Mouse (Mus musculus): Measurements from ENCODE around the gene Piezo1.

The Piezo1 gene

DNA sequence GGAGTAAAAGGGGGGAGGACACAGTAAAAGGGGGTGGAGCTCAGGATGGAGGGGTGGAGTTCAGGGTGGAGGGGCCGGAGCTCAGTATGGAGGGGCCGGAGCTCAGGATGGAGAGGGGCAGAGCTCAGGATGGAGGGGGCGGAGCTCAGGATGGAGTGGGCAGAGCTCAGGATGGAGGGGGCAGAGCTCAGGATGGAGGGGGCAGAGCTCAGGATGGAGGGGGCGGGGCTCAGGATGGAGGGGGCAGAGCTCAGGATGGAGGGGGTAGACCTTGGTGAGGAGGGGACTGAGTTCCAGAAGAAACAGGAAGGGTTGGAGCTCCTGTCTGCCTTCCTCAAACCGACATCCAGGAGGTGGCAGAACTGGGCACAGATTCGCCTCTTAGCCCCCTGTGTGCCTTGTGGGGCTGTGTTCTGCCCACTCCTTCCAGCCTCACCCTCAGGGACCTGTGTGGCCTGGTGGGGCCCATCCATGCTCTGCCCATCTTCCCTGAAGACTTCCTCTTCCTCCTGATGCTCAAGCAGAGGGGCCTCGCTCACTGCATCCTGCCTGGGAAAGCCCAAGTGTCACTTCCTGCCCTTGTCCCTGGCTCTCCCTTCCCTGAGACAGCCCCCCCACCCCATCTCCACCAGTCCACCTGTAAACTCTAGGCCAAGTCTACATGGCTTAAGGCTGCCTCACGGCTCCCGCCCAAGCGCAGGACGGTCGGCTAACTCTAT, 54.0 kb downstream of the Piezo1 start:
- DNase-seq (ENCODE audit: low spot score), result no peak

- DNase-seq (ENCODE audit: low spot score), result no peak
Observed at GRCm38 (mm10) chr8:122488387-122488786, 62.7 kb downstream of the Piezo1 start.

DNA sequence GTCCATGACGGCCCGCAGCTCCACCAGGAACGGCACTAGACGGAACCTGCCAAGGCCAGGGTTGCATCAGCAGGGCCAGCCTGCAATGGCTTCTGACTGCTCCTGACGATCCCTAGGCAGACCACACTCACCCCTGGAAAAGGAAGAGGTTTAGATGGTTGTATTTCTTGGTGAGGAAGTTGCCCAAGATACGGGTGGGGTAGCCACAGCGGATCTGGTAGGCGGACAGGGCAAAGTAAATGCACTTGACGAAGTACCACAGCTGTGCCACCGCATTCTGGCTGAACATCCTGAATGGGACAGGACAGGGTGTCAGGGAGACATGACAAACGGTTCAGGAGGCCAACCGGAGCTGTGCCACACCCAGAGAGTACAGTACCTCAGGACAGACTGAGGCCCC, 66.3 kb downstream of the Piezo1 start:
- no peak for DNase-seq (ENCODE audit: low spot score)

DNA sequence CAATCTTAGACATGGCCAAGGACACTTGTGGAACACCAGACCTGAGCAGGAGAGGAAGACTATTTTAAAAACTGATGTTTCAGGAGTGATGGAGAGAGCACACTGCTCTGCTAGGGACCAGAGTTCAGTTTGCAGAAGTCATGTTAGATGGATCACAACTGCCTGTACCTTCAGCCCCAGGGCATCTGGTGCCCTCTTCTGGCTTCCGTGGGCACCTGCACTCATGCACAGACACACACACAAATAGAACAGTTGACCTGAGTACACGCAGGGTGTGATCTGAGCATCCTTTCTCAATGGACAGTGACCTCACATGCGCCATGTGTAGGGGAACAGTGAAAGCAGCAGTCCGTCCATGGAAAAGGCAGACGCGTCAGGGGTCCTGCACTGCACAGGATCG, 67.3 kb downstream of the Piezo1 start:
- DNase-seq (ENCODE audit: low spot score), result no peak

GRCm38 (mm10) chr8:122482448-122482847, 68.7 kb downstream of the Piezo1 start:
- DNase-seq (ENCODE audit: low spot score), result no peak

GRCm38 (mm10) chr8:122475580-122476320, 75.4 kb downstream of the Piezo1 start, which contains the start of the genes Rnf166 and Ctu2:
Gene Rnf166 (minus strand): TSS chr8:122476064.
Gene Ctu2 (plus strand): TSS chr8:122476143.
- DNase-seq (ENCODE audit: low spot score), result peak; percentile 89

DNA sequence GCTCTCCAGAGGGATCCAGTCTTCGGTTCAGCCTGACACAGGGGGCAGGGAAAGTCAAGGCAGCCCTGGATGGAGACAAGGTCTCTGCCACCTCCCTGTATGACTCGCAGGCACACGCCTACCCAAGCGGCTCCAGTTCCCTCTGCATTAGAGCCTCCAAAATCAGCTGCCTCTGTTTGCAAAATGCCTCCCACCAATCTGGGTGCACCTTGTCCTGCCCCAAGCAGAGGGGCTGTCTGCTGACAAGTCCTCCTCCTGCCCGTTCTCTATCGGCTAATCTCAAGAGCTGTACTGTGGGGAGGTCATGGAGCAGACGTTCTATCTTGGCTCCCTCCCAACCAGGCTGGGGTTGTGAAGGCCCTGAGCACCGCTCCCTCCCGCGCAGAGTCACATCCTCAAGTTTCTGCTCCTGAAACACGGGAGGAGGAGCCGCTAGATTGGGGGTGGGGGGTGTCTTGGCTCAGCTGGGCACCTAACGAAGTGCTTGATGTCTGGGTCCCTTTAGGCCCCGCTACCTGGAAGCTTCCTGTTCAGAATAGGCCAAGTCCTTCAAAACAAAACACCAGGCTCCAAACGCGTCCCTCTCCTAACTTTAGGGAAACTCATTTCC, 76.1 kb downstream of the Piezo1 start:
- no peak for DNase-seq (ENCODE audit: low spot score)

DNA sequence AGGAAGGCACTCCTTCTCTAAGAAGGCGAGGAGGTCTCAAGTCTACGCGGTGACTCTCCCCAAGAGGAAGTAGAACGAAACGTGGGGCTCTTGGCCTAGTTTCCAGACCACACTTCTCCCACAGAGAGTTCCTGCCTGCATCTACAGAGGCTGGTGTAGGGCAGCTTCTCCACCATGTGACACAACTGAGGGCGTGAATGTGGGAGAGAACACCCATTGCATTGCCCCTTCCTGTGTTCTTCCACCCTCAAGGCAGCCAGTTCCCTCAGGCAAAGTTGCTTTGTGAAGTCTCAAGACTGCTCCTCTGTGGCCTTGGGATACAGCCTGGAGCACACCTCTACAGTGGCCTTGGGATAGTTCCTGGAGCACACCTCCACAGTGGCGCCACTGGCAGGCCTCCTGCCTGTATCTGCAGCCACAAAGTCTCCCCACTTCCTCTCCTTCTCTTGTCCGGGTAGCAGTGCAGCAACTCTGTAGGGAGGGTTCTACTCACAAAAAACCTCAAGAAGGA, 77.2 kb downstream of the Piezo1 start:
- no peak for DNase-seq (ENCODE audit: low spot score)

DNA sequence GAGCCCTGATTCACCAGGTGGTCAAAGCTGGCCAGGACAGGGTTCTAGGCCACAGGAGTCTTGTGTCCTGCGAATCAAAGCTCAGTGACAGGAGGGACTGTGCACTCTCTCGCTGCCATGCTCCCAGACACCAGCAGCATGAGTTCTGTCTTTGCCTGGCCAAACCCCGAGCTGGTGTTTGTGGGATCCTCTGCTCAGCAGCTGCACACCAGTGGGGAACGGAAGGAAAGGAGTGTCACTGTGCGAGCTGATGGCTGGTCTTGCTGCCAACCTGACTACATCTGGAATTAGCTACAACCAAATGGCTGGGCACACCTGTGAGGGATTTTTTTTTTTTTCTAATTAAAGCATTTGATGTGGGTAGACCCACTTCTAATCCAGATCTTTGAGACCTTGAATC, 80.4 kb downstream of the Piezo1 start:
- no peak for DNase-seq (ENCODE audit: low spot score)

GRCm38 (mm10) chr8:122469965-122470364, 81.2 kb downstream of the Piezo1 start:
- no peak for DNase-seq (ENCODE audit: low spot score)

GRCm38 (mm10) chr8:122469407-122469806, 81.7 kb downstream of the Piezo1 start:
- DNase-seq (ENCODE audit: low spot score), result peak; percentile 75

- no peak for DNase-seq (ENCODE audit: low spot score)
Observed at GRCm38 (mm10) chr8:122467816-122468215, 83.3 kb downstream of the Piezo1 start.

- DNase-seq (ENCODE audit: low spot score), result no peak
Observed at GRCm38 (mm10) chr8:122464985-122465384, 86.1 kb downstream of the Piezo1 start.

DNA sequence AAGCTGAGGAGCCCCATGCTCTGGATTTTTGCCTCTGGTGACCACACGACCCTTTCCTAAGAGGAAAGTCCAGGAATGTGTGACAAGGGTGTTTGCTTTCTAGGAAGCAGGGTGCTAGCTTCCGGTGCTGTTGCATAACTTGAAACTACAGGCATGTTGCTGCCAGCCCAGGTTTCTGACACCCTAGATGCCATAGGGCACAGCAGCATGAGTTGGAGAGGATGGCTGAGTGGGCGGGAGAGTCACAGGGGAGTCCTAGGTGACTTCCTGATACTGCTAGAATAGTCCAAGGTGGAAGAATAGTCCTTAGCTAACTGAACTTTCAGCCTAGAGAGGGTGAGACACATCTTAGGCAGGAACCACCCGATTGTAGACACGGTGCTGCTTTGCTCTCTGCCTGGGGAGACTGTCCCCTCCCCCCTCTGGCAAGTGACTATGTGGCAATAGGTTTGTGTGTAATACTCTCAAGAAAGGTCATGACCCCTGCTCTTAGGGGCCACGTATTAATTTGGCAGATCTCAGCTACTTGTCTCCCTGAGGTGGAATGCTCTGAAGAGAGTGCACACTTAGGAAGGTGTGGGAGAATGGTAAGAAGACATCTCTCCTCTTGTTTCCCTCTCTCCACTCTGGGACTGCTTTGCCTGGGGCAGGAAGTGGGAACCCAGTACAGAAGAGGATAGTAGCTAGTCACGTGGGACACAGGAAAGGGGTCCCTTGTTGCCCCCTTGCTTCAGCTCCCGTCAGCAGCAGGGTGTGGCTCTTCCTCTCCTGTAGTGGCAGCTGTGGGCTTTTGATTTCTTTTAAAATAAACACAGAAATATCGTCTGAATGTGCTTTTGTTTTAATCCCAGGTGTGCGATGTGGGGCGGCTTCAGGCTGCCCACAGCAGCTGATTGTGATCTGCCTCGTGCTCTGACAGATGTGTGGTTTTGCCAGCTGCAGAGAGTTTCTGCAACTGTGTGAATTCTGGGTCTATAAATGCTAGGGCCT, 87.2 kb downstream of the Piezo1 start:
- peak; percentile 85 for DNase-seq (ENCODE audit: low spot score)

DNA sequence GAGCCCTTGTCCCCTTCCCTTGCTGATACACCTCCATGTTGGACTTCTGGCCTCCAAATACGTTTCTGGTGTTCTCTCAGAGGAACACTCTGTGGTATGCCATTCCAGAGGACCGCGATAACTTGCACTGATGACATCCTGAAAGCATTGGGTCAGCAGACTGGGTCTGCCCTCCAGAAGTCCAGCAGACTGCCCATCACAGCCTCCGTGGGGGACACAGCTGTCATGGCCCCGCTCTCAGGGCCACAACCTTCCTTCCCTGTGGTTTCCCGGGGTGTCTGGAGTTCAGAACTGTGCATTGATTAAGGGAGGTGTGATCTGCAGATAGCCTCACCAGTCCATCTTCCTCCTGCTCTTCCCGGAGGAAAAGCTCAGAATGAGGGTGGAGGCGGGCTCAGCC, 88.6 kb downstream of the Piezo1 start:
- DNase-seq (ENCODE audit: low spot score), result no peak

- DNase-seq (ENCODE audit: low spot score), result no peak
Observed at GRCm38 (mm10) chr8:122461473-122462148, 89.5 kb downstream of the Piezo1 start.

DNA sequence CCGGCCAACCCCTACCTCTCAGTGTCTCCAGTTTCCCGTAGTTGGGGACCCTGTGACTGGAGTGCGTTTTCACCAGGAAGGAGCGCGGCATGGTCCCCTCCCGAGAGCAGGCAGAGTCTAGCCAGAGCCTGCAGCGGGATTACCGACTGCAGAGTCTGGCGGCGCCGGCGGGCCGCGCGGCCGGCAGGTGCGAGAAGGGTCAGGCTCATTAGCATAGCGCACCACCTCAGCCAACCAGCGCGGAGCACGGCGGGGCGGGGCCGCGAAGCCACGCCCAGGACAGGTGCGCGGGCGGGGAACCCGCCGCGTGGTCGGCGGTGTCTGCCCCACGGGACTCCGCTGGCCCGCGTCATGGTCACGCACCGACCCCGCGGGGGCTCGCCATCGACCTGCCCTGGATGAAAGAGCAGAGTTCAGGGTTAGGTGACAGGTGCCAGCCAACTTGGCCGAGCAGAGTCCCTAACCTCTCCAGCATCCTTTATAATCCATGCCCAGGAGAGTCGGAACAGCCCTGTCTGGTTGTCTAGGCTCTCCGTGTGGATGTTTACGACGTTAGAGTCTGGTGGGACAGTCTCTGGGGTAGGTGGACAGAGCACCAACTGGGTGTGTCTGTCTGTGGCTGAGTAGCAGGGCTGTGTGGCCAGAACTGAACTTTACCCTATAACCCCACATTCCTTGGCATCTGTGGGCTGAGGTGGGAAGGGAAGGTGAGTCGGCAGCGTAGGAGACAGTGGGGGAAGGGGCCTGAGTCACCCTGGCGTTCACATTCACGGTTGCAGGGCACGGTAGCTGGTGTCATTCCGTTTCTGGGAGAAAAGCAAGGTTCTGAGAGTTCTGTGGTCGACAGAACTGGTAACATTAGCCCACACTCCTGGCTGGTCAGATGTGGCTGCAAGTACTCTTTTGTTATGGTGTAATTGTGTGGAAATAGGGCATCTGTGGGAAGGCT, 90.3 kb downstream of the Piezo1 start, which contains the start of gene Snai3:
Snai3 (minus strand) TSS at position 210 of the 949 bp plus-strand sequence.
- DNase-seq (ENCODE audit: low spot score), result peak; percentile 80

- DNase-seq (ENCODE audit: low spot score), result no peak
Observed at GRCm38 (mm10) chr8:122459990-122460389, 91.1 kb downstream of the Piezo1 start.

DNA sequence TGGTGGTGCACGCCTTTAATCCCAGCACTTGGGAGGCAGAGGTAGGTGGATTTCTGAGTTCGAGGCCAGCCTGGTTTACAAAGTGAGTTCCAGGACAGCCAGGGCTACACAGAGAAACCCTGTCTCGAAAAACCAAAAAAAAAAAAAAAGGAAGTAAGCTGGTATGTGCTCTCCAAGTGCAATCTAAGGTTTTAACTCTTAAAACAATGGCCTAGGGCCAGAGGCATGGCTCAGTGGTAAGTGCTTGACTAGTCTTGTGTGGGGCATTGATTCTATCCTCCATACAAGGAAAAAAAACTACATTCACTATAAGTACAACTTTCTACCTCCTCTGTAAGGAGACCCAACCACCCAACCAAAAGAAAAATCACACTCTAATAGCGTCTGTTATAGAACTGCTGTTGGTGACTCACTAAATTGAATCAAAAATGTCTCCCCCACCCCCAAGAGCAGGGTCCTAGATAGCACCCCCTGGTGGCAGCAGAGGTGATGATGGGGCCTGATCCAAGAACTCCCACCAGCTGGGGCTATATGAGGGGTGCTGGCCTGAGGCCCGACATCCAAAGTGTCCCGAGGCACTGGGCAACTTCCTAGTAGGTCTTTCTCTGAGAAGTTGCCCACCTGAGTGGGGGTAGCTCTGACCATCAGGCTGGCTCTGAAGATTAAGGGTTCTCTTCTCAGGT, 91.8 kb downstream of the Piezo1 start:
- no peak for DNase-seq (ENCODE audit: low spot score)

All from yolk sac, embryonic 10.5 days (tissue).